Mouse (Mus musculus): ENCODE measurements around the gene Plekhg1. TPM values are rescaled to one million over a fixed set of nuclear protein-coding genes. Genes with fewer than 3 reads are reported as not detected.

The Plekhg1 gene
- polyA plus RNA-seq, 1 experiment from 2014 or later = 4.6 TPM

- no peak overlapping the region for H3K4me2 ChIP-seq (replicated peaks)
- no peaks in the 10 kb centered on the region for H3K9me3 ChIP-seq
- H3K4me1 ChIP-seq = no peaks in the 10 kb centered on the region
- H3K9ac ChIP-seq (replicated peaks) = no peak overlapping the region
- no peaks in the 10 kb centered on the region for H3K36me3 ChIP-seq
- H3K27me3 ChIP-seq = no peaks in the 10 kb centered on the region
- no peak overlapping the region for H3K4me3 ChIP-seq
- 90% methylated on average over 10 of the region's 10 CpGs for WGBS
- no peak for ATAC-seq (replicated peaks)
- no peak overlapping the region for H3K27ac ChIP-seq (replicated peaks)
Measured at GRCm38 (mm10) chr10:3835616-3836015, 95.5 kb downstream of the Plekhg1 start.

GRCm38 (mm10) chr10:3839748-3840432 is 99.7 kb downstream of the Plekhg1 start:
- Histone ChIP-seq H3K36me3 (no peaks in the 10 kb centered on the region), H3K4me2 (replicated peaks) (no peak overlapping the region), H3K4me3 (no peak overlapping the region), H3K4me1 (no peaks in the 10 kb centered on the region), H3K9me3 (no peaks in the 10 kb centered on the region), H3K27me3 (no peaks in the 10 kb centered on the region), H3K9ac (replicated peaks) (no peak overlapping the region), H3K27ac (replicated peaks) (no peak overlapping the region)
- WGBS = 76% methylated on average over 6 of the region's 6 CpGs
- 0 out of 2 replicates have a peak, but pooled peaks have one; percentile 11 for ATAC-seq (replicated peaks)

GRCm38 (mm10) chr10:3844430-3844829 is 104.3 kb downstream of the Plekhg1 start:
- Histone ChIP-seq H3K4me2 (replicated peaks) (no peak overlapping the region), H3K27me3 (no peaks in the 10 kb centered on the region), H3K9me3 (no peaks in the 10 kb centered on the region), H3K36me3 (no peaks in the 10 kb centered on the region), H3K27ac (replicated peaks) (no peak overlapping the region), H3K4me1 (no peaks in the 10 kb centered on the region), H3K9ac (replicated peaks) (no peak overlapping the region), H3K4me3 (no peak overlapping the region)
- ATAC-seq (replicated peaks) = no peak
- WGBS = 81% methylated on average over 5 of the region's 5 CpGs

- Histone ChIP-seq H3K27ac (replicated peaks) (no peak overlapping the region), H3K9me3 (no peaks in the 10 kb centered on the region), H3K27me3 (no peaks in the 10 kb centered on the region), H3K4me3 (no peak overlapping the region), H3K36me3 (no peaks in the 10 kb centered on the region), H3K9ac (replicated peaks) (no peak overlapping the region), H3K4me1 (no peaks in the 10 kb centered on the region), H3K4me2 (replicated peaks) (no peak overlapping the region)
- ATAC-seq (replicated peaks) = no peak
- WGBS = 65% methylated on average over 2 of the region's 2 CpGs
Measured at GRCm38 (mm10) chr10:3847021-3847420, 106.9 kb downstream of the Plekhg1 start.

- Histone ChIP-seq H3K27me3 (no peaks in the 10 kb centered on the region), H3K36me3 (no peaks in the 10 kb centered on the region), H3K4me2 (replicated peaks) (no peak overlapping the region), H3K27ac (replicated peaks) (no peak overlapping the region), H3K4me3 (no peak overlapping the region), H3K4me1 (no peaks in the 10 kb centered on the region), H3K9me3 (no peaks in the 10 kb centered on the region), H3K9ac (replicated peaks) (no peak overlapping the region)
- 13% methylated on average over 2 of the region's 2 CpGs for WGBS
- ATAC-seq (replicated peaks) = no peak
Measured at GRCm38 (mm10) chr10:3851461-3851860, 111.3 kb downstream of the Plekhg1 start.

- WGBS = 69% methylated on average over 3 of the region's 3 CpGs
- no peak overlapping the region for H3K9ac ChIP-seq (replicated peaks)
- no peak for ATAC-seq (replicated peaks)
Measured at GRCm38 (mm10) chr10:3852733-3853132, 112.6 kb downstream of the Plekhg1 start.

GRCm38 (mm10) chr10:3857912-3858311 is 117.7 kb downstream of the Plekhg1 start:
- Histone ChIP-seq H3K9ac (replicated peaks) (no peak overlapping the region), H3K36me3 (no peaks in the 10 kb centered on the region)

More at GRCm38 (mm10) chr10:3852733-3853132, 112.6 kb downstream of the Plekhg1 start:
- Histone ChIP-seq H3K9me3 (no peaks in the 10 kb centered on the region), H3K4me2 (replicated peaks) (no peak overlapping the region), H3K36me3 (no peaks in the 10 kb centered on the region), H3K4me3 (no peak overlapping the region), H3K27ac (replicated peaks) (no peak overlapping the region), H3K27me3 (no peaks in the 10 kb centered on the region), H3K4me1 (no peaks in the 10 kb centered on the region)

GRCm38 (mm10) chr10:3858437-3858836 is 118.3 kb downstream of the Plekhg1 start:
- Histone ChIP-seq H3K4me1 (peaks cover 17% of the 10 kb centered on the region), H3K27me3 (no peaks in the 10 kb centered on the region), H3K36me3 (no peaks in the 10 kb centered on the region), H3K4me2 (replicated peaks) (no peak overlapping the region), H3K9ac (replicated peaks) (no peak overlapping the region), H3K4me3 (no peak overlapping the region), H3K9me3 (no peaks in the 10 kb centered on the region), H3K27ac (replicated peaks) (no peak overlapping the region)
- ATAC-seq (replicated peaks) = peak; percentile 57
- WGBS = 21% methylated on average over 4 of the region's 4 CpGs

More at GRCm38 (mm10) chr10:3857912-3858311, 117.7 kb downstream of the Plekhg1 start:
- H3K27ac ChIP-seq (replicated peaks) = no peak overlapping the region
- no peak overlapping the region for H3K4me3 ChIP-seq
- peaks cover 13% of the 10 kb centered on the region; the same call in 1 of the 2 replicates for H3K4me1 ChIP-seq
- 4% methylated on average over 5 of the region's 5 CpGs for WGBS
- no peaks in the 10 kb centered on the region for H3K27me3 ChIP-seq
- H3K9me3 ChIP-seq = no peaks in the 10 kb centered on the region
- 0 out of 2 replicates have a peak, but pooled peaks have one; percentile 17 for ATAC-seq (replicated peaks)
- no peak overlapping the region for H3K4me2 ChIP-seq (replicated peaks)

GRCm38 (mm10) chr10:3858961-3859714 is 119.0 kb downstream of the Plekhg1 start:
- Histone ChIP-seq H3K36me3 (no peaks in the 10 kb centered on the region), H3K4me3 (no peak overlapping the region), H3K4me2 (replicated peaks) (no peak overlapping the region), H3K9ac (replicated peaks) (no peak overlapping the region), H3K27ac (replicated peaks) (no peak overlapping the region), H3K4me1 (peaks cover 24% of the 10 kb centered on the region), H3K9me3 (no peaks in the 10 kb centered on the region), H3K27me3 (no peaks in the 10 kb centered on the region)
- WGBS = 32% methylated on average over 11 of the region's 11 CpGs
- ATAC-seq (replicated peaks) = 0 out of 2 replicates have a peak, but pooled peaks have one; percentile 7

GRCm38 (mm10) chr10:3863411-3864195 is 123.4 kb downstream of the Plekhg1 start:
- no peaks in the 10 kb centered on the region for H3K36me3 ChIP-seq
- no peak overlapping the region; the same call in 1 of the 2 replicates for H3K27ac ChIP-seq (replicated peaks)
- 2% methylated on average over 12 of the region's 12 CpGs for WGBS
- peak; percentile 79 for ATAC-seq (replicated peaks)
- H3K4me3 ChIP-seq = peak overlapping the region; percentile 19
- peaks cover 18% of the 10 kb centered on the region for H3K4me1 ChIP-seq
- no peaks in the 10 kb centered on the region for H3K9me3 ChIP-seq
- H3K4me2 ChIP-seq (replicated peaks) = peak overlapping the region; percentile 37
- H3K9ac ChIP-seq (replicated peaks) = no peak overlapping the region
- no peaks in the 10 kb centered on the region for H3K27me3 ChIP-seq

- peaks cover 13% of the 10 kb centered on the region for H3K4me1 ChIP-seq
- H3K9me3 ChIP-seq = no peaks in the 10 kb centered on the region
- peak; percentile 66; the same call in 1 of the 2 replicates for ATAC-seq (replicated peaks)
- H3K4me2 ChIP-seq (replicated peaks) = peak overlapping the region; percentile 37
- 2% methylated on average over 6 of the region's 6 CpGs for WGBS
- H3K27me3 ChIP-seq = no peaks in the 10 kb centered on the region
- no peak overlapping the region; the same call in 1 of the 2 replicates for H3K27ac ChIP-seq (replicated peaks)
- no peak overlapping the region for H3K9ac ChIP-seq (replicated peaks)
- no peaks in the 10 kb centered on the region for H3K36me3 ChIP-seq
- H3K4me3 ChIP-seq = peak overlapping the region; percentile 19
Measured at GRCm38 (mm10) chr10:3864196-3864540, 124.0 kb downstream of the Plekhg1 start.

- H3K9me3 ChIP-seq = no peaks in the 10 kb centered on the region
- H3K4me2 ChIP-seq (replicated peaks) = no peak overlapping the region
- H3K4me1 ChIP-seq = peaks cover 13% of the 10 kb centered on the region
- no peak overlapping the region for H3K4me3 ChIP-seq
- no peak for ATAC-seq (replicated peaks)
- H3K27ac ChIP-seq (replicated peaks) = no peak overlapping the region
- no peaks in the 10 kb centered on the region for H3K27me3 ChIP-seq
- no peak overlapping the region for H3K9ac ChIP-seq (replicated peaks)
- H3K36me3 ChIP-seq = no peaks in the 10 kb centered on the region
Measured at GRCm38 (mm10) chr10:3867298-3867697, 127.1 kb downstream of the Plekhg1 start.
